Mouse (Mus musculus): ENCODE results near the gene Foxn3.

DNA sequence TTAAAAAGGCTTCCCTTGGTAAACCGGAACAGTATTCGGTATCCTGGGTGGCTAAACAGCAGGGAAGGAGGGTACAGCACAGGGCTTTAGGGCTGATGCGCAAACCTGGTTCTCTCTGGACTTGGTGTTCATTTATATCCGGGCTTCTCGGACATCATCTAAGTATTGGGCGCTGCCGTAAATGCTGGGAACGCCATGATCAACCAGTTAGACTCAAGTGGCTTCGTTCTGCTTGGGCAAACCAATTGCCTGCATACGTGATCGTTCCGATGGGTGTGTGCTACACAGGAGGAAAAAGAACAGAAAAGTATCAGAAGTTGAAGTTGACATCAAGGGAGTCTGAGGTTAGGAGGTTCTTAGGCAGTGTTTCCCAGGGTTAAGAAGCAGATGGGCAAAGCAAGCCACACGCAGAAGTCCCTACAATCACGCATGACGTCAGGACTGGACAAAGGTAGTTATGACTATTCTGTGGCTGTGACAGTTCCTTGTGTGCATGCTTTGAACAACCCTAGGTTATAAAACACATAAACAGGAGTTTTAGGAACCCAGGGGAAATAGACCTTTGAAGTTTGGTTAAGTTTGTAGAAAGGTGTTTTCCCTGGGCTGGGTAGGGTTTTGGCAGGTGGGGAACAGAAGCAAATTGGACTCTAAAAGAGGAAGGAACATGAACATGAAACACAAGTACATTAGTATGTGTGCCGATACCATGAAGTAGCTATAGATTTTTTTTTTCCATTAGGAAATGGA is 46.9 kb upstream of the Foxn3 start:
- TF ChIP-seq POLR2A (IDR thresholded peaks at IDR 0.05; ENCODE audit: insufficient read depth, low read depth, low read length) (no peak), CTCF (IDR thresholded peaks at IDR 0.05; ENCODE audit: insufficient read depth, low read depth, low read length) (no peak)

Data from olfactory bulb, adult 2 months (tissue).